Mouse (Mus musculus): ENCODE measurements around the gene Rpl13a.

DNA sequence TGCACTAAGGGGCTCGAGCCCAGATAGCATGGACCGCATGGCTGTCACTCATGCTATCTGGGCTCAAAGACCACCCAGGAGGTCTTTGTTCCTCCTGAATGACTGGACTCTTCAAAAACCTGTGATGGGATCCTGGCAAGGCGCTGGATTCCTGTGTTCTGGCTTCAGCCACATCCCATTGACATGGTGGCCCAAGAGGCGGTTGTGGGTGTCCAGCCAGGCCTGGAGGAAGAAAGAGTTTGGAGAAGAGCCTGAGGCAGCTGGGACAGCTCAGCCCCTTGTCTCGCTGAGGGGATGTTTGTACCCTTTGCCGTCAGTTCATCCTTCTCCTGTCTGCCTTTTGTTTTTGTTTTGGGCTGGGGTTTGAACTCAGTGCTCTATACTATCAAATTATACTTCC is 21.0 kb upstream of the Rpl13a start:
- no peak for TF ChIP-seq CTCF (IDR thresholded peaks at IDR 0.05; ENCODE audit: control insufficient read depth, insufficient read depth, insufficient read length)
- TF ChIP-seq CEBPB (IDR thresholded peaks at IDR 0.05; ENCODE audit: low read depth), result no peak
- TF ChIP-seq FOSL1 (IDR thresholded peaks at IDR 0.05; ENCODE audit: insufficient read depth, low read length, poor library complexity, severe bottlenecking), result no peak
- TF ChIP-seq USF1 (IDR thresholded peaks at IDR 0.05; ENCODE audit: low read depth), result no peak
- TF ChIP-seq MYOD1 (IDR thresholded peaks at IDR 0.05; ENCODE audit: control insufficient read depth, insufficient read length, low read depth), result no peak
- TF ChIP-seq MYOG (IDR thresholded peaks at IDR 0.05; ENCODE audit: control insufficient read depth, extremely low read depth, insufficient read length), result no peak
